Mouse (Mus musculus) thymus, adult 18-20 months (tissue): ENCODE results near the gene Gm13420.
A peak's percentile ranks its signal among the peaks of the same experiment; 100 is the strongest.
"Not testable (repeated sequence)": the region's sequence is repeated elsewhere in the genome, so short reads cannot be mapped to it uniquely, and the experiment has no call there.

Source experiments
- DNase-seq, 2 experiments: peaks; one replicate each; pipeline ENCODE4 v3.0.0; 2022; ENCODE audit warnings: mixed read lengths in 2 of 2

The Gm13420 gene

GRCm38 (mm10) chr2:29751497-29751896, at the start of gene Gm13420:
Gene Gm13420, minus strand, starts transcription at chr2:29751685.
- no peak for DNase-seq

GRCm38 (mm10) chr2:29792772-29793487, 41.4 kb upstream of the Gm13420 start:
- DNase-seq: no peak

GRCm38 (mm10) chr2:29787937-29788681, 36.6 kb upstream of the Gm13420 start, which contains the start of gene Trub2:
Gene Trub2, minus strand, starts transcription at chr2:29788502.
- DNase-seq: peak; percentile 71 to 79

GRCm38 (mm10) chr2:29787104-29787917, 35.8 kb upstream of the Gm13420 start, which contains the start of gene Coq4:
Gene Coq4, plus strand, starts transcription at chr2:29787493.
- peak; percentile 70 to 81 for DNase-seq

- no peak for DNase-seq
These were observed 32.8 kb upstream of the Gm13420 start for GRCm38 (mm10) chr2:29784290-29784689.

- not testable (repeated sequence) for DNase-seq
These were observed 29.8 kb upstream of the Gm13420 start for GRCm38 (mm10) chr2:29781256-29781655.

- DNase-seq: no peak
These were observed 21.8 kb upstream of the Gm13420 start for GRCm38 (mm10) chr2:29773323-29773722.

- DNase-seq: no peak
These were observed 20.4 kb upstream of the Gm13420 start for GRCm38 (mm10) chr2:29771611-29772461.

- DNase-seq: no peak
These were observed 18.7 kb upstream of the Gm13420 start for GRCm38 (mm10) chr2:29770162-29770561.

- no peak for DNase-seq
These were observed 17.4 kb upstream of the Gm13420 start for GRCm38 (mm10) chr2:29768901-29769300.

GRCm38 (mm10) chr2:29767976-29768709, 16.7 kb upstream of the Gm13420 start:
- DNase-seq: no peak

- no peak for DNase-seq
These were observed 13.3 kb upstream of the Gm13420 start for GRCm38 (mm10) chr2:29764831-29765230.

- no peak for DNase-seq
These were observed 4.2 kb upstream of the Gm13420 start for GRCm38 (mm10) chr2:29755693-29756092.

GRCm38 (mm10) chr2:29752397-29752796, 912 bp upstream of the Gm13420 start:
- no peak for DNase-seq

- DNase-seq: no peak
These were observed 3.0 kb downstream of the Gm13420 start for GRCm38 (mm10) chr2:29748499-29748898.

- no peak for DNase-seq
These were observed 3.6 kb downstream of the Gm13420 start for GRCm38 (mm10) chr2:29747852-29748251.

- no peak for DNase-seq
These were observed 4.2 kb downstream of the Gm13420 start for GRCm38 (mm10) chr2:29747188-29747782.

- no peak for DNase-seq
These were observed 7.2 kb downstream of the Gm13420 start for GRCm38 (mm10) chr2:29744256-29744655.

- no peak for DNase-seq
These were observed 10.3 kb downstream of the Gm13420 start for GRCm38 (mm10) chr2:29741207-29741606.

- no peak for DNase-seq
These were observed 12.1 kb downstream of the Gm13420 start for GRCm38 (mm10) chr2:29739368-29739767.

- DNase-seq: no peak
These were observed 12.7 kb downstream of the Gm13420 start for GRCm38 (mm10) chr2:29738799-29739198.
